Mouse (Mus musculus) layer of hippocampus, adult 2 months (tissue): ENCODE results near the gene Prr36. TPM values are rescaled to one million over a fixed set of nuclear protein-coding genes. Genes with fewer than 3 reads are reported as not detected.

Experiments
- DNase-seq, 2 experiments: peaks; one replicate each; pipeline ENCODE4 v3.0.0; 2022; ENCODE audit warnings: low spot score in 2 of 2
- H3K27ac ChIP-seq: fragments of 200-600 bp; 2 replicates; pipeline ENCODE4 v1.8.1; 2022
- H3K4me3 ChIP-seq: fragments of 200-600 bp; 2 replicates; pipeline ENCODE4 v1.8.1; 2022; ENCODE audit warnings: mild to moderate bottlenecking
- CTCF ChIP-seq: fragments of 200-600 bp; conservative IDR thresholded peaks from 2 replicates; pipeline ENCODE4 v1.8.1; 2022; ENCODE audit warnings: antibody characterized with exemption, mild to moderate bottlenecking, moderate library complexity
- total RNA-seq, 2 experiments: library from RNA; stranded (reverse); gene quantifications; 2 replicates each; pipeline ENCODE4 v1.2.3; 2021

Prr36 gene
- total RNA-seq, 2 experiments from 2014 or later = 46.0 to 47.4 TPM

GRCm38 (mm10) chr8:4230612-4231351 lies 13.5 kb upstream of the Prr36 start:
- Histone ChIP-seq H3K4me3 (no peak overlapping the region), H3K27ac (no peak overlapping the region)
- no peak for TF ChIP-seq CTCF
- no peak for DNase-seq

GRCm38 (mm10) chr8:4229784-4230183 lies 12.5 kb upstream of the Prr36 start:
- DNase-seq = no peak
- no peak for TF ChIP-seq CTCF

GRCm38 (mm10) chr8:4227919-4228318 lies 10.7 kb upstream of the Prr36 start:
- H3K27ac ChIP-seq = no peak overlapping the region
- no peak overlapping the region for H3K4me3 ChIP-seq
- no peak for TF ChIP-seq CTCF
- no peak for DNase-seq

More at GRCm38 (mm10) chr8:4229784-4230183, 12.5 kb upstream of the Prr36 start:
- Histone ChIP-seq H3K4me3 (no peak overlapping the region), H3K27ac (no peak overlapping the region)

DNA sequence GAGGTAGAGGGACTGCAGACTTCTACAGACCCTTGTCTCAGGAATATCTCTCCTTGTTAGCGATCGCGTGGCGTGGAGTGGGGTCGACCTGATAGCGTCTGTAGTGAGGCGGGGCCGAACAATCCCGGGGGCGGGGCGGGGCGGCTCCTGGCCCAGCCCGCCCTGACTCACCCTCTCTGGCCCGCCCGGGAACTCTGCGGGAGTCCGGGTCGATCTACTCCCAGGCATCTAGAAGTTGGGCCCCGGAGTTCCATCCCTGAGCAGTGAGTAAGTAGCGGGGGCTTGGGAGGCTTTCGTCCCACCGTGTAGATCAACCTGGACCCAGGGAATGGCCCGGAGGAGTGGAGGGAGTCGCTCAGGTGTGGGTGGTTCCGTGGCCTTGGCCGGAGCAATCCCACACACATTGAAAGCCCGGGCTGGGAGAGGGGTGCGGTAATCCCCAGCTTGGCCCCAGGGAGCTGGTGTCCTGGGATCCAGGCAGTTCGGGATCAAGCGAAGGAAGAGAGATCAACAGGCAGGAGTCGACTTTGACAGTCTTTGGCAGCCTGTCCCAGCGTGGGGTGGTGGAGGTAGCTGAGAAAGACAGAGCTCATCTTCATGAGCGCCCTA lies 9.6 kb upstream of the Prr36 start, which contains the start of gene Lrrc8e:
TSS of gene Lrrc8e (plus strand) at position 89 of the 609 bp plus-strand sequence.
- no peak for DNase-seq
- H3K4me3 ChIP-seq = no peak within 1 kb of the TSS

GRCm38 (mm10) chr8:4226323-4226722 lies 9.1 kb upstream of the Prr36 start:
- no peak for DNase-seq
- H3K27ac ChIP-seq = no peak overlapping the region
- no peak for TF ChIP-seq CTCF
- no peak overlapping the region for H3K4me3 ChIP-seq

More for the DNA sequence above, 9.6 kb upstream of the Prr36 start, which contains the start of gene Lrrc8e:
- H3K27ac ChIP-seq = no peak within 1 kb of the TSS
- TF ChIP-seq CTCF = no peak

DNA sequence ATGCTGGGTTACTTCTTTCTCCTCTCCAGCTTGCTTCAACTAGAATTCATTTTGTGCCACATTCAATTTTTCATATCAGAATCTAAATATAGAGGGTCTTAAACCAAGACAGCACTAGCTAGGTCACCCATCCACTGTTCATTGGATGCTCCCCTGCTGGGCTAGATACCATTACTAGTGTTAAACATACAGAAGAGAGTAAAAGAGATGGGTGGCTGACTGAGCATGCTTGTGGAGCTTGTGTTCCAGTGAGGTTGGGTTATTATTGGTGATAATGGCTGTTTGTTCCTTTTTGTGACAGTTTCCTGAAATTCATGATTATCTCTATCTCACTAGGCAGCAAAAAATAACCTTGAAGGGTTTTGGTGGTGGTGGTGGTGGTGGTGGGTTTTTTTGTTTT lies 4.8 kb upstream of the Prr36 start:
- Histone ChIP-seq H3K27ac (no peak overlapping the region), H3K4me3 (no peak overlapping the region)
- DNase-seq = no peak
- TF ChIP-seq CTCF = no peak

DNA sequence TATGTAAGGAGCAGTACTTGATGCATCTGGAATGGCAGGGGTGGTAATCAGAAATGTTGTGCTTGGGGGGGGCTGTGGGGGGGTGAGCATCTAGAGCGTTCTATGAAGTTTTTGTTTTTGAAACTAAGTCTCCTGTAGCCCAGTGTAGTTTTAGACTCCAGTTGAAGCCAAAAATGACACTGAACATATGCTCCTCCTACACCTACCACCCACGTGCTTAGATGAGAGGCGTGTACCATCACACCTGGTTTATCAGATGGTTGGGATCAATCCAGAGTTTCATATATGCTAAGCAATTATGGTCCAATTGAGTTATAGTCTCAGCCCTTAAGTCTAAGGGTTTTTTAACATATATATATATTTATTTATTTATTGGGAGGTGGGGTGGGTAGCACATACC lies 2.4 kb upstream of the Prr36 start:
- no peak for DNase-seq
- TF ChIP-seq CTCF = no peak
- H3K4me3 ChIP-seq = no peak overlapping the region
- no peak overlapping the region for H3K27ac ChIP-seq

- TF ChIP-seq CTCF = no peak
- no peak for DNase-seq
- H3K27ac ChIP-seq = peak overlapping the region; percentile 91
- H3K4me3 ChIP-seq = peak overlapping the region; percentile 80
These were observed 963 bp downstream of the Prr36 start for GRCm38 (mm10) chr8:4216296-4216695.

- no peak overlapping the region for H3K27ac ChIP-seq
- no peak for TF ChIP-seq CTCF
- H3K4me3 ChIP-seq = peak overlapping the region; percentile 43; the same call in 1 of the 2 replicates
- DNase-seq = no peak
These were observed 3.0 kb downstream of the Prr36 start for GRCm38 (mm10) chr8:4214006-4214980.

DNA sequence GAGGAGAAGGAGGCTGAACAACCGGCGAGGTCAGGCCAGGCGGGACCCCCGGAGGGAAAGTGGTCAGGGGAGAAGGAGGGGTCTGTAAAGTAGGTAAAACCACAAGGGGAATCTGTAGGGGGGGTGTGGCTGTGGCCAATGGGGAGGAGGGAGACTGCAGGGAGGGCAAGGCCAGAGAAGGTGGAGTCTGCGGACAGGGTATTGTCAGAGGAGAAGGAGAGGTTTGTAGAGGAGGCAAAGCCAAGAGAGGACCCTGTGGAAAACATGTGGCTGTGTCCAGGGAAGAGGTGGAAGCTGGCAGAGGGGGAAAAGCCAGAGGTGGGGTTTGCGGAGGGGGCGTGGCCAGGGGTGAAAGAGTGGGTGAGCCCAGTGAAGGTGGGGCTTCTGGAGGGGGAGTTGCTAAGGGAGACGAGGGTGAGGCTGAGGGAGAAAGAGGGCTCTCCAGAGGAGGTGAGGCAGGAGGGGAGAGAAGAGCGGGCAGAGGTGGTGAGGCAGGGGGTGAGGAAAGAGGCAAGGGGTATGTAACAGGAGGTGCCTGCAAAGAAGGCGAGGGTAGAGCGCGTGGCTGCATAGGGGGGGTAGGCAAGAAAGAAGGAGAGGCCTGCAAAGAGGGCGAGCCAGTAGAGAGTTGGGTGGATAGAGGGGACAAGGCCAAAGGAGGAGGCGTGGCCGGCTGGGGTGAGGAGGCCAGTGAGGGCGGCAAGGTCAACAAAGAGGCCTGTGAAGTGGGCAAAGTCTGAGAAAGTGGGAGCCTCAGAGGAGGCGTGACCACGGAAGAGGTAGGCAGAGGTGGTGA lies 3.9 kb downstream of the Prr36 start:
- TF ChIP-seq CTCF = no peak
- peak overlapping the region; percentile 43 for H3K4me3 ChIP-seq
- peak in 1 of 2 experiments; percentile 47 for DNase-seq
- H3K27ac ChIP-seq = 0 out of 2 replicates have a peak overlapping the region, but pooled peaks have one; percentile 3

- no peak for DNase-seq
- no peak for TF ChIP-seq CTCF
- H3K27ac ChIP-seq = 0 out of 2 replicates have a peak overlapping the region, but pooled peaks have one; percentile 3
- peak overlapping the region; percentile 43 for H3K4me3 ChIP-seq
These were observed 4.5 kb downstream of the Prr36 start for GRCm38 (mm10) chr8:4212809-4213209.

DNA sequence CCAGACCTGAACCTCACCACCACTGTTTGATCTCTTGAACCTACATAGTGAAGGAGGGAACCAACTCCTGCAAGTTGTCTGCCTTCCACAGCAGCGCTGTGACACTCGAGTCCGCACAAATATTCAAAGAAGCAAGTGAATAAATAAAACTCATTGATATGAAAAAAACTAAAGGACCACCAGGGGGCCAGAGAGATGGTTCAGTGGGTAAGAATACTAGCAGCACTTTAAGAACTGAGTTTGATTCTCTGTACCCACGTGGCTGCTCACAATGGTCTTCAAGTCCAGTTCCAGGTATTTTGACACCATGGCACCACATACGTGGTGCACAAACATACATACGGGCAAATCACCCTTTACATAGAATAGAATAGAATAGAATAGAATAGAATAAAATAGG lies 6.2 kb downstream of the Prr36 start:
- DNase-seq = no peak
- peak; percentile 61 for TF ChIP-seq CTCF
- Histone ChIP-seq H3K4me3 (no peak overlapping the region), H3K27ac (peak overlapping the region; percentile 10; the same call in 1 of the 2 replicates)
